Mouse (Mus musculus) layer of hippocampus, adult 9-11 months (tissue): Measurements from ENCODE around the gene Vamp1.
"Not testable (repeated sequence)": the region's sequence is repeated elsewhere in the genome, so short reads cannot be mapped to it uniquely, and the experiment has no call there.

ENCODE experiments used
- DNase-seq: peaks from one replicate; pipeline ENCODE4 v3.0.0; 2022

Vamp1 gene

DNA sequence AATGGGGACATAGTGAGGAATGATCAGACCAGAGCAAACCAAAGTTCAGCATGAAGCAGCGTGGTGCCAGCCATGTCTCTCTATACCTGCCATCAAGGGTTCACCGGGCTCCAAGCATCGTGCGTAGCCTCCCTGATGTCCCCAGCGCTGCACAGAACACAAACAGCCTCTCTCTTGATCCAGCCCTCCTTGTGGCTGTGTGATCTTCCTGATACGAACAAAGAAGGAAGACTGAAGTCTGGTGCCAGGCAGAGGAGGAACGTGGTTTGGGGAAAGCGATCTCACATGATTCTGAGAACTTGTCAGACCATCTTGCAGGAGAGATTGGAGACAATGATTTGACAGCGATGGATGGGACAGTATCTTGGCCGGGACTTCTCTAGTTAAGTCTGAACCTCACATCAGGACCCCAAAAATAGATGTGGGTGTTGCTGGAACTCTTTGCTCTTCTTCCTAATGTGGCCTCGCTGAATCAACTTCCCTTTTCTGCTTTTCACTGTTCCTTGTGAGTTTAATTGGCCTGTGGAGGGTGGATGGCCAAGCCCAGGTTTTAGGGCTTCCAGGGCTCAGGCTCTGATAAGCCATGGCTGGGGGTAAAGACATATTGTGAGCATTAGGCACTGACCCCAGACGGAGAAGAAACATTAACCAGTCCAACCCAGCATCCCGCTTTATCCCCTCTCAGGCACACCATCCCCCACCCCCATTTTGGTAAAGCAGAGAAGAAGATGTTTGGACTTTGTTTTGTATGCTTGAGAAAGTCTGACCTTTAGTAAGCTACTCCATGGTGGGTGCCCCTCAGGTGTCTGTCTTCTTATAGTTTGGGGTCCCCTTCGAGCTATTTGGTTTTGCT is 38.7 kb downstream of the Vamp1 start:
- DNase-seq = peak; percentile 48

DNA sequence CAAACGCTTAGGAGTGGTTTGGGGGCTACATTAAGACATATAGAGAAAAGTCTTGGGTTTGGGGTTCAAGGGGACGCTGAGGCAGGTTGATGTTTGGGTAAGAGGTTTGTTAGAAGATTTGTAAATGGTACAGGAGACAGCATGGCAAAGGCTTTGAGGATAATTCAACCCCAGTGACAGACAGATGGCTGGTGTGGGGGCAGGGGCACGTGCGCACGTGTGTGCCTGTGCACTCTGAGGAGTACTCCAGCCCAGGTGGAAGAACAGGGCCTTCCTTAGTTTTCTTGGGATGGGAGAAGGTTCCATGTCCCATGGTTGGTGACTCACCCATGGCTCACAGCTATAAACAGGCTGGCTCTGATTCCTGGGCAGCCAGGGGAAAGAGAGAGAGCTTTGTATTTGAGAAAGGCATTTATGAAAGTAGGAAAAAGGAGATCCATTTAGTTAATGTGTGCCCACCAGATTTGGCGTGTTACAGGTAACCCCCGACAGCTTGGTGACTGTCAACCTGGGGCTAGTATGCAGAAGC is 40.2 kb downstream of the Vamp1 start:
- DNase-seq = no peak

- peak; percentile 80 for DNase-seq
Observed at GRCm38 (mm10) chr6:125256222-125256966, 41.0 kb downstream of the Vamp1 start.

DNA sequence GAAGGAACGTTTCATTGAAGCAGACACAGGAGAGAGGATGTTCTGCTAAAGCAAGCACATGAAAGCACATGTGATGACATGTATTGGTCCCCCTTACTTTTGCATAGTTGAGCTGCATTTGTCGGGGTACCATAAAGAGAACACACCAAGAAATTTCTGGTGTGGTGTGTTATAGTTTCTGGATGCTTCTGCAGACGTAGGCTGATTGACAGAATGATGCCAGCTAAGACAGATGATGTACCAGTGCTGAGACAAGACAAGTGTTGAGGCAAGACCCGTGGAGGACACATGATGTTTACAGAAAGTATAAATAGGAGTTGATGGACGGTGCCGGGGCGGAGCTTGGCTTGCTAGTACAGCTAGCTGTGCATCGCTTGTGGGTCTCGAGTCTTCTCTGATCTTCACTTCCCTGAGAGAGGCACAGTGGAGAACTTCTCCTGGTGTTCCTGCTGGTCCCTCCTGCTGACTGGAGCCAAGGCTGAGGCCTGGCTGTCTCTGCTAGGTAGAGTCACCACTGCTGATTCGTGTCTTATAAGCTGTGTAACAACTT is 44.7 kb downstream of the Vamp1 start:
- DNase-seq = no peak

DNA sequence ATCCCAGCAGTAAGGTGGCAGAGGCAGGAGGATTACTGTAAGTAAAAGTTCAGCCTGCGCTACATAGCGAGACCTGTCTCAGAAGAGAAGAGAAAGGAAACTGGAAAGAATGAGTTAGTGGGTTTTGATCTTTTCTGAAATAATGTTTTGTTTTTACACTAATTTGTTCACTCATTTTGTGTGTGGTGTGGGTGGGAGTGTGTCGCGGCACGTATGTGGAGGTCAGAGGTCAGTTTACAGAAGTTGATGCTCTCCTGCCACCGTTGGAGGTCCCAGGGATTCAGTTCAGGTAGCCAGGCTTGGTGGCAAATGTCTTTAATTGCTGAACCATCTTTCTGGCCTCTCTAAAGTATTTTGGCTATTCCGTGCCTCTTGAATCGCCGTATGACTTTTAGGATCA is 48.9 kb downstream of the Vamp1 start:
- no peak for DNase-seq

- DNase-seq = peak; percentile 44
Observed at GRCm38 (mm10) chr6:125265239-125265638, 49.9 kb downstream of the Vamp1 start.

DNA sequence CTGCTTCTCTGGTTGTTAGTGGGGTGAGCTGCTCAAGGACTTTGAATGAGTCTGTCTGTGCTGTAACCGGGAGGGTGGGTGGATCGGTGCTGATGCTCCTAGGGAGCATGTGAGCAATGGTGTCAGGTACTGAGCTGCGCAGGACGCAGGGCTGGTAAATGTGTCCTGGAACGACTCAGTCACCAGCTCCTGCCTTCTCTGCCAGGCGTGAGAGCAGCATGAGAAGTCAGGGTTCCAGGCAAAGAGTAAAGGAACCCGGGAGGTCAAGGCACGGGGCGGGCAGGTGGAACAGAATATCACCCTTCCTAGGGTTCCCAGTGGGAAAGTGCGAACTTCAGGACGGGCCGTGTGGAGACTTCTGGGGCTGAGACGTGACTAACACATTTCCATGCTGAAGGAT is 50.7 kb downstream of the Vamp1 start:
- no peak for DNase-seq

GRCm38 (mm10) chr6:125266600-125266999 is 51.2 kb downstream of the Vamp1 start:
- DNase-seq = not testable (repeated sequence)

- no peak for DNase-seq
Observed at GRCm38 (mm10) chr6:125267469-125267868, 52.1 kb downstream of the Vamp1 start.

- no peak for DNase-seq
Observed at GRCm38 (mm10) chr6:125268799-125269198, 53.4 kb downstream of the Vamp1 start.

DNA sequence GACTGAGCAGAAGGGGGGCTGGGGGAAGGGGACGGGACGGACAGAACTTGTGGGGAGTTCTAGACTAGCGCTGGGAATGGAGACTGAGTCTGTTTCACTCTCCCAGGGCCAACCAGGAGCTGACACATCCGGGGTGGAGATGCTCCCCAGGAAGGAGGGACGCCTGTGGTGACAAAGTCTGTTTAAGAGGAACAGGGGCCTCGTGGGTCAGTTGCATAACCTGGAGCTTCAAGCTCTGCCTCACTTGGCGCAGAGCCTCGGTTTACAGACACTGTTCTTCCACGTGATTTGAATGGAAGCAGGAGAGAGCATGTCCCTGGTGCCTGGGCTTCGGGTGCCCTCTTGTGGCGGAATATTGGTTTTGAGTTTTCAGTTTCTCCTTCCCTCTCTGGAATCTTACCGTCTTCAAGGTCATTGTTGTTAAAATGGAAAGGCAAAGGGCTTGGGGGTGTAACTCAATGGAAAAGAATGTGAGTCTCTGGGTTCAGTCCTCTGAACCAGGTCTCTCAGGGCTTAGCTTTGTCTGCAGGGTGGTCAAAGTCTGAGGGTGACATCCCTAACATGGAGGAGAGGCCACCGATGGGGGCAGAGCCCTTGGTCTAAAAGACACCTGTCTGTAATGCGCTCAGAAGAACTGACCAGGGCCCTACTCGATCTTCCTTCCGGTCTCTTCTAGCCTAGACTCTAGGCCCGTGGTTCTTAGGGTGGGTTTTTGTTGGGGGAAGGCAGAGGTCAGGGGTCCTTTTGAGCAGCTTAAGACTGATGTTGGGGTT is 56.3 kb downstream of the Vamp1 start:
- DNase-seq = peak; percentile 95

- no peak for DNase-seq
Observed at GRCm38 (mm10) chr6:125272228-125272785, 57.0 kb downstream of the Vamp1 start.

GRCm38 (mm10) chr6:125274841-125275563 is 59.7 kb downstream of the Vamp1 start:
- DNase-seq = peak; percentile 21

- no peak for DNase-seq
Observed at GRCm38 (mm10) chr6:125279729-125280128, 64.4 kb downstream of the Vamp1 start.

DNA sequence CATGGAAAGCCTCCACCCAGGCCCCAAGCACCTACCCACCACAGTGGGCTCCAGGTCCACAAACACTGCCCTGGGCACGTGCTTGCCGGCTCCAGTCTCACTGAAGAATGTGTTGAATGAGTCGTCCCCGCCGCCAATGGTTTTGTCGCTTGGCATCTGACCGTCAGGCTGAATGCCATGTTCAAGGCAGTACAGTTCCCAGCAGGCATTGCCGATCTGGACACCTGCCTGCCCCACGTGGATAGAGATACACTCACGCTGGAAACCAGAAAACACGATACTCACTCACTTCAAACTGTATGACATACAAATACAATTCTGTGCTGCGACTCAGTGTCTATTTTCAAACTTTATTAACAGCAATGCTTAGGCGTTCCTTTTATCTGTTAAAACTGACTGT is 67.4 kb downstream of the Vamp1 start:
- not testable (repeated sequence) for DNase-seq

DNA sequence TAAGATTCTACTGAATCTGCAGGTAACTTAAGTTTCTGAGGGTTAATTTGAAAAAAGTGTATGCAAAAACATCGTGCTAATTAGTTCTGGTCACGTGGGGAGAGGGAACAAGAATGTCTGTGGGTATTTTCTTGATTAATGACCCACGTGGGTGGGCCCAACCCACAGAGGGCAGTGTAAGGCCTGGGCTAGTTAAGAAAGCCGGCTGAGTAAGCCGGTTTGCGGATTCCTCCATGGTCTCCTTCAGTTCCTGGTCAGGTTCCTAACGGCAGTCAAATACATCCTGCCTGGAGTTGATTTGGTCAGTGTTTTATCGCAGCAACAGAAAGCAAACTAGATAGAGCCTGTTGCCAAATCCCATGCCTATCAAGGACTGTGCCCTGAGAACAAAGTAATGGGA is 68.9 kb downstream of the Vamp1 start:
- no peak for DNase-seq

GRCm38 (mm10) chr6:125284751-125285150 is 69.4 kb downstream of the Vamp1 start:
- no peak for DNase-seq

DNA sequence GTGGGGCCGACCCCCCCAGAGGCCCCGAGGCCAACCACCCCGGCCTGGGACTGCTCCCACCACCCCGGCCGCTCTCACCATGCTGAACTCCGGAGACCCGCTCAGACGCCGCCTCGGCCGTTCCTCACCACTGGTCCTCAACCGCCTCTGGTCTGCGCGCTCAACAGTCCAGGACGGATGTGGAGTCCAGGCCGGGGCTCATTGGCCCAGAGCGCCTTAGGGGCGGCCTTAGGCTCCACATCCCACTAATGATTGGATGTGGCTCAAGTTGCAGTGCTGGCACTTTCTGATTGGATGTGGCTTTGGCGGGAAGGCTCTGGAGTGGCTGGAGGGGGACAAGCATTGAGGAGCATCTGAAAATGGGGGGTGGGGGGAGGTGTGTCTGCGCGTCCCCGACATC is 70.5 kb downstream of the Vamp1 start, which contains the start of gene Tuba3a:
Gene Tuba3a, minus strand, starts transcription at position 153 of the 400 bp plus-strand sequence.
- DNase-seq = no peak

DNA sequence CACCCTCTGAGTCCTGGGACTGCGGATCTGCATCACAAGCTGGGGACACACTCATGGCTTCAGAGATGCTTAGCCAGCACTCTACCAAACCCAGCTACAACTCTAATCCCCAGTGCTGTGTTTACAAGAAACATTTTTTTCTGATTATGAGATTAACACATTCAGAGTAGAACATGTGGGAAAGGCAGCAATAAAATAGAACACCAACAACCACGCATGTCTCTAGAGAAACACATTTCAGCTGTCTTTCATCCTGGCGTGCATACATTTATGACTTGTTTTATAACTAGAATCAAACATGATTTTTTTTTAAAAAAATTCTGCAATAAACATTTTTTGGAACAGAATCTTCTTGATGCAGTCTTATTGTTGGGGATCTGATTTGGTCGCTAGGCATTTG is 71.6 kb downstream of the Vamp1 start:
- DNase-seq = peak; percentile 37

GRCm38 (mm10) chr6:125288730-125289129 is 73.4 kb downstream of the Vamp1 start:
- DNase-seq = no peak

DNA sequence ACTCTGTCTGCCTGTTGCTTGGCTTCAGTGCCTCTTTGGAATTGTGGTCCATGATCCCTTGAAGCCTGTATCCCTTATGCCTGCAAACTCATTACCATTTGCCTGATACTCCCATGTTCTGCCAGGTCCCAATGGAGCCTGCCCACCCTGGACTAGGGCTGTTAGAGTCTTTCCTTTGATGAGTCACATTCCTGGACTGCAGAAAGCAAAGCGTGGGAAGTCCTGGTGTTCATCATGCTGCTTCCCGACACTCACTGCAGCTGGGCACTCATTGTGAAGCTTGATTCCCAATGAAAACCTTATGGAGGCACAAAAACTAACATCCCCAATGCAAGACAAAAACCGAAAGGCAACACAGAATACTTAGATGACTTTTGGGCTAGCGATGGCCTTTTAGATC is 76.0 kb downstream of the Vamp1 start:
- DNase-seq = peak; percentile 74

- DNase-seq = no peak
Observed at GRCm38 (mm10) chr6:125292256-125292655, 76.9 kb downstream of the Vamp1 start.
